Mouse (Mus musculus): ENCODE data around the gene Rnps1. TPM values are rescaled to one million over a fixed set of nuclear protein-coding genes. Genes with fewer than 3 reads are reported as not detected.

Rnps1 gene
- total and polyA plus RNA-seq, 2 experiments from 2014 or later = 291 to 363 TPM

- no peak for TF ChIP-seq CTCF (IDR thresholded peaks at IDR 0.05; ENCODE audit: low read depth)
- Histone ChIP-seq H3K4me1 (ENCODE audit: insufficient read depth) (no peaks in the 10 kb centered on the region), H3K36me3 (ENCODE audit: insufficient read depth) (peaks cover 25% of the 10 kb centered on the region), H3K9me3 (ENCODE audit: low read length) (no peaks in the 10 kb centered on the region), H3K4me2 (ENCODE audit: low read depth) (peak overlapping the region; percentile 71), H3K9ac (no peak overlapping the region), H3K4me3 (ENCODE audit: low read depth, low read length) (peak overlapping the region; percentile 50), H3K27ac (ENCODE audit: low read depth, low read length) (0 out of 2 replicates have a peak overlapping the region, but pooled peaks have one; percentile 89), H3K27me3 (ENCODE audit: insufficient read depth, low read length) (no peaks in the 10 kb centered on the region)
- ATAC-seq (no peak), DNase-seq (no peak)
- 6% methylated on average over 8 of the region's 8 CpGs for WGBS
Measured at GRCm38 (mm10) chr17:24427170-24427557, 12.8 kb downstream of the Rnps1 start.

DNA sequence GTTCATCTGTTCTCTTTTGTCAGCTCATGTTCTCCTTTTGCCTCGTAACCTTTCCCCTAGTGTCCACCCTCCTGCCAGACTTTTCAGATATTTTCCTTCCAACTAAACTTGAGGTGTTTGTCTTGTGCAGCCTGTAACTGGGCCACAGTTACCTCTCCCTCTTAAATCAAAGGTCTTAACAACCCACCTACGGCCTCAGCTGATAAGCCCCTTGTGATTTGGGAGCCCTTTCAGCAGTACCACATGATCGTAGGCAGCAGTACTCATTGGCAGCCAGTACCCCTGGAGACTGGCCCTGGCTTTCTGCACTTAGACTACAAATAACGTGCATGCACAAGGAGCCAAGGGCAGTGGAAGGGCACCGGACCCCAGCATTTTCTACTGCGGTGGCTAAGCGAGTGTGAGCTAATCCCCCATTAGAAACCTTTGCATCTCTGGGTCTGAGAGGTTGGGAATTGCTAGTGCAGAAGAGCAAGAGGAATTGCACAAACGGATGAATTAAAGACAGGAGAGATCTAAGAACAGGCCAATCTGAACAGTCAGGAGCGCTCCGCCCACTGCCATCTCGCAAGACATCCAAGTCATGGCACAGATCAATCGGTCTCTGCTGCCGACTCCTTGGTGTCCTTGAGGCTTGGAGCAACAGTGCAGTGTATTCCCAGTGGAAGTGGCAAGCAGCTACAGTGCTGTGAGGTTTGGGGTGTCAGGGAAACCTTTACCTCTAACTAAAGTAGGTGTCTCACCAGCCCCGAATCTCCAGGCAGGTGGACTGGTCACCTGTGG lies 15.0 kb downstream of the Rnps1 start:
- DNase-seq (no peak), ATAC-seq (no peak)
- Histone ChIP-seq H3K9ac (no peak overlapping the region), H3K27ac (ENCODE audit: low read depth, low read length) (no peak overlapping the region), H3K4me1 (ENCODE audit: insufficient read depth) (no peaks in the 10 kb centered on the region), H3K27me3 (ENCODE audit: insufficient read depth, low read length) (no peaks in the 10 kb centered on the region), H3K36me3 (ENCODE audit: insufficient read depth) (peaks cover 5% of the 10 kb centered on the region), H3K4me2 (ENCODE audit: low read depth) (no peak overlapping the region), H3K4me3 (ENCODE audit: low read depth, low read length) (no peak overlapping the region), H3K9me3 (ENCODE audit: low read length) (no peaks in the 10 kb centered on the region)
- no peak for TF ChIP-seq CTCF (IDR thresholded peaks at IDR 0.05; ENCODE audit: low read depth)
- WGBS = 83% methylated on average over 14 of the region's 14 CpGs

DNA sequence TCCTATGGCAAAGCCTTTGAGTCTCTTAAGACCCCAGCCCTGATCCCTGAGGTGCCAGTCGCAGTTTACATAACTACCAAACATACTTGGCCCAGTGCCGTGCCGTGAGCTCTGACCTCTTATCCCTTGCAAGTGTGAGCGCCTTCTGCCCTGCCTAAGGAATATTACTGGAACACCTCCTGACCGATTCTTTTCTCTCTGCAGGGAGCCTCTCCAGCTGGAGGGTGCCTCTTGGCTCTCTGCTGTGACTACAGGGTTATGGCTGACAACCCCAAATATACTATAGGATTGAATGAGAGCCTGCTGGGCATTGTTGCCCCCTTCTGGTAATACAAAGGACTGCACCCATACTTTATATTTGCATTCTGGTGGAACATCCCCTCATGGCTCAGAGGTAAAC lies 22.7 kb downstream of the Rnps1 start:
- ATAC-seq (peak; percentile 69), DNase-seq (peak; percentile 63)
- H3K36me3 ChIP-seq (ENCODE audit: insufficient read depth) = peaks cover 27% of the 10 kb centered on the region
- H3K4me2 ChIP-seq (ENCODE audit: low read depth) = no peak overlapping the region
- H3K9me3 ChIP-seq (ENCODE audit: low read length) = no peaks in the 10 kb centered on the region
- TF ChIP-seq CTCF (IDR thresholded peaks at IDR 0.05; ENCODE audit: low read depth) = peak; percentile 81
- no peak overlapping the region for H3K27ac ChIP-seq (ENCODE audit: low read depth, low read length)
- 73% methylated on average over 5 of the region's 5 CpGs for WGBS
- no peaks in the 10 kb centered on the region for H3K27me3 ChIP-seq (ENCODE audit: insufficient read depth, low read length)
- no peaks in the 10 kb centered on the region for H3K4me1 ChIP-seq (ENCODE audit: insufficient read depth)
- H3K4me3 ChIP-seq (ENCODE audit: low read depth, low read length) = no peak overlapping the region
- no peak overlapping the region for H3K9ac ChIP-seq

DNA sequence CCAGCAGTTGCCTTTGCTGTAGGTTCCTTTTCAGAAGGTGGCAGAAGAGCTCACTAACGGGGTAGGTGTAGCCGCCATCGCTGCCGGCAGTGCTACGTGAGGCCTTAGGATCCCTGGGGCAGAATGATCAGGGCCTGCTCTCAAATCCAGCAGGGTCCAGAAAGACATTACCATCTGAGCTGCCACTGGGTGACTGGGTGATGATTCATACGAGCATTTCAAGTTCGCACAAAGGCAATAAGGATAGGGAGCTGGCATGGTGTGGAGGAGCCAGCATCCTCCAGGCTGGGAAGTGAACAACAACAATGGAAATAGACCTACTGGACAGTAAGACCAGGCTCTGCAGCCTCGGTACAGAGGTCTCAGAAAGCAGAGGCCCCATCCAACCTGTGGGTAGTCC lies 26.0 kb downstream of the Rnps1 start:
- DNase-seq (no peak), ATAC-seq (no peak)
- 89% methylated on average over 8 of the region's 8 CpGs for WGBS
- Histone ChIP-seq H3K36me3 (ENCODE audit: insufficient read depth) (peaks cover 53% of the 10 kb centered on the region), H3K27ac (ENCODE audit: low read depth, low read length) (no peak overlapping the region), H3K9ac (no peak overlapping the region), H3K4me3 (ENCODE audit: low read depth, low read length) (no peak overlapping the region), H3K27me3 (ENCODE audit: insufficient read depth, low read length) (no peaks in the 10 kb centered on the region), H3K4me1 (ENCODE audit: insufficient read depth) (no peaks in the 10 kb centered on the region), H3K9me3 (ENCODE audit: low read length) (no peaks in the 10 kb centered on the region), H3K4me2 (ENCODE audit: low read depth) (no peak overlapping the region)
- no peak for TF ChIP-seq CTCF (IDR thresholded peaks at IDR 0.05; ENCODE audit: low read depth)

DNA sequence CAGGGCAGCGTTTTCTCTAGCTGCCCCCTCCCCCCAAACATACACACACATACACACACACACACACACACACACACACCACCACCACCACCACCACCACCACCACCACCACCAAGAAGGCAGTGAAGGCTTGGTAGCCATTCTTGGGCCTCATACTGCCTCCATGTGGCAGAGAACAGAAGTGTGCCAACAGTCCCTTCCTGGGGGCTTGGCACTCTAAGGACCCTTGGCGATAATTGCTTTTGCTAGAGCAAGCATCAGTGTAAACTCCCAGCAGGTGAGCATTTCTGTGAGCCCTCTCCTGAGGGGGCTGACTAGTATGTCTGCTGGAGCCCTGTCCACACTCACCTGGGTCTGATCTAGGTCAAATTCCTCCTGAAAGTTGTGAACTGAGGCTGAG lies 26.8 kb downstream of the Rnps1 start:
- DNase-seq (no peak), ATAC-seq (0 out of 2 replicates have a peak, but pooled peaks have one; percentile 30)
- 63% methylated on average over 2 of the region's 2 CpGs for WGBS
- no peak overlapping the region for H3K4me2 ChIP-seq (ENCODE audit: low read depth)
- no peak overlapping the region for H3K9ac ChIP-seq
- no peaks in the 10 kb centered on the region for H3K4me1 ChIP-seq (ENCODE audit: insufficient read depth)
- H3K4me3 ChIP-seq (ENCODE audit: low read depth, low read length) = no peak overlapping the region
- TF ChIP-seq CTCF (IDR thresholded peaks at IDR 0.05; ENCODE audit: low read depth) = peak; percentile 58
- H3K9me3 ChIP-seq (ENCODE audit: low read length) = no peaks in the 10 kb centered on the region
- H3K27me3 ChIP-seq (ENCODE audit: insufficient read depth, low read length) = no peaks in the 10 kb centered on the region
- H3K36me3 ChIP-seq (ENCODE audit: insufficient read depth) = peaks cover 61% of the 10 kb centered on the region
- H3K27ac ChIP-seq (ENCODE audit: low read depth, low read length) = no peak overlapping the region

DNA sequence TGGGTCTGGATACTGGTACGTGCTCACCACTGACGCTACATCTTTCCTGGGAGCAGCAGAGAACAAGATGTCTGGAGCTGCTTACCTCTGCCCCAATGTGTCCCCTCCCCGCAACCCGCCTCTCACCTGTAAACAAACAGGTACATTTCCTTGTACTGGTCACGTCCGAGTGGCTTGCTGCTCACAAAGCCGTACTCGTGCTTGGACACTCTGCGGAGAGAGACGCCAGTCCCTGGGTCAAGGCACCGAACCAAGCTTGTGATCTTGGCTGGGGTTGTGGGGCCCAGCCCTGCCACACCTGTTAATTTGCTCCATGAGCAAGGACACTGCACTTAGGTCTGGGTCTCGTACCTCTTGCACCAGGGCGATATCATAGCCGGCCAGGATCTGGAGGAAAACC lies 27.7 kb downstream of the Rnps1 start:
- DNase-seq = no peak
- no peaks in the 10 kb centered on the region for H3K9me3 ChIP-seq (ENCODE audit: low read length)
- ATAC-seq = no peak
- TF ChIP-seq CTCF (IDR thresholded peaks at IDR 0.05; ENCODE audit: low read depth) = no peak
- H3K4me2 ChIP-seq (ENCODE audit: low read depth) = no peak overlapping the region
- H3K4me3 ChIP-seq (ENCODE audit: low read depth, low read length) = no peak overlapping the region
- peaks cover 69% of the 10 kb centered on the region for H3K36me3 ChIP-seq (ENCODE audit: insufficient read depth)
- H3K27ac ChIP-seq (ENCODE audit: low read depth, low read length) = no peak overlapping the region
- no peaks in the 10 kb centered on the region for H3K27me3 ChIP-seq (ENCODE audit: insufficient read depth, low read length)
- WGBS = 93% methylated on average over 14 of the region's 14 CpGs
- no peak overlapping the region for H3K9ac ChIP-seq
- H3K4me1 ChIP-seq (ENCODE audit: insufficient read depth) = no peaks in the 10 kb centered on the region

DNA sequence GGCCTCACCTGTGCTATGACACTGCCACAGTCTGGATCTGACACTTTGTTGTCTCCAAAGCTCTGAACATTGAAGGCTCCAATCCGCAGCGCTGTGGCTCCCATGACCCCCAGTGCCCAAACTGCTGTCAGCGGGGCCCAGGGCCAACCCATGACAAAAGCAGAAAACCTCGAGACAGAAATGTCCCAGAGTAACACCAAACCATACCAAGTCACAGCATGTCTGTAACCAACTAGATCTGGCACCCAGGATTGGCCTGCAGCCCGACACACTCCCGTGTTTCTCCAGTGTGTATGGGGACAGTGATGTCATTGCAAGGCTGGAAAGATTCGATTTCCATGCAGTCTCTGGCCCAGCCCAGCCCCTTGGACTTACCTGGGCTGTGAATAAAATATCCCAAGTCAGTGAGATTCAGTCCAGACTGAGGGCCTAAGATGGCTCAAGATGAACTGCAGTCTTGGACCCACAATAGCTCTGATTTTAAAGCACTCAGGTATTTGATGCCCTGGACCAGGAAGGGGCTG lies 28.3 kb downstream of the Rnps1 start, which contains the start of gene Dnase1l2:
Gene Dnase1l2 (minus strand): TSS at position 474 of the 524 bp plus-strand sequence.
- ATAC-seq = no peak
- DNase-seq = no peak
- Histone ChIP-seq H3K9me3 (ENCODE audit: low read length) (no peaks in the 10 kb centered on the region), H3K4me3 (ENCODE audit: low read depth, low read length) (no peak within 1 kb of the TSS), H3K36me3 (ENCODE audit: insufficient read depth) (peaks cover 75% of the 10 kb centered on the region), H3K27me3 (ENCODE audit: insufficient read depth, low read length) (no peaks in the 10 kb centered on the region), H3K27ac (ENCODE audit: low read depth, low read length) (no peak within 1 kb of the TSS), H3K4me2 (ENCODE audit: low read depth) (no peak within 1 kb of the TSS), H3K9ac (no peak within 1 kb of the TSS), H3K4me1 (ENCODE audit: insufficient read depth) (no peaks in the 10 kb centered on the region)
- 72% methylated on average over 7 of the region's 7 CpGs for WGBS
- no peak for TF ChIP-seq CTCF (IDR thresholded peaks at IDR 0.05; ENCODE audit: low read depth)
